Mouse (Mus musculus) cerebellum, adult 9-11 months (tissue): Measurements from ENCODE around the gene Bend3.
A peak's percentile ranks its signal among the peaks of the same experiment; 100 is the strongest.

ENCODE experiments used
- DNase-seq: peaks from one replicate; pipeline ENCODE4 v3.0.0; 2022

The Bend3 gene

GRCm38 (mm10) chr10:43534382-43534781 lies 55.8 kb downstream of the Bend3 start:
- no peak for DNase-seq

- no peak for DNase-seq
These were observed 59.0 kb downstream of the Bend3 start for GRCm38 (mm10) chr10:43537652-43538051.

- no peak for DNase-seq
These were observed 60.2 kb downstream of the Bend3 start for GRCm38 (mm10) chr10:43538831-43539230.

GRCm38 (mm10) chr10:43539746-43540310 lies 61.2 kb downstream of the Bend3 start:
- DNase-seq: peak; percentile 24

- DNase-seq: peak; percentile 96
These were observed 62.0 kb downstream of the Bend3 start, which contains the start of gene 1700021F05Rik for GRCm38 (mm10) chr10:43540442-43541152. Gene 1700021F05Rik, minus strand, starts transcription at chr10:43540994.

- no peak for DNase-seq
These were observed 62.5 kb downstream of the Bend3 start for GRCm38 (mm10) chr10:43541153-43541544.

GRCm38 (mm10) chr10:43549411-43549810 lies 70.8 kb downstream of the Bend3 start:
- no peak for DNase-seq

GRCm38 (mm10) chr10:43550923-43551322 lies 72.3 kb downstream of the Bend3 start:
- DNase-seq: no peak

- no peak for DNase-seq
These were observed 72.8 kb downstream of the Bend3 start for GRCm38 (mm10) chr10:43551388-43551787.

- no peak for DNase-seq
These were observed 79.1 kb downstream of the Bend3 start for GRCm38 (mm10) chr10:43557630-43558165.

GRCm38 (mm10) chr10:43559313-43559712 lies 80.7 kb downstream of the Bend3 start:
- DNase-seq: no peak

- DNase-seq: no peak
These were observed 82.1 kb downstream of the Bend3 start for GRCm38 (mm10) chr10:43560765-43561164.

- no peak for DNase-seq
These were observed 82.7 kb downstream of the Bend3 start for GRCm38 (mm10) chr10:43561311-43561710.
